Mouse (Mus musculus): ENCODE results near the gene Gm3164.
"Not testable (repeated sequence)": the region's sequence is repeated elsewhere in the genome, so short reads cannot be mapped to it uniquely, and the experiment has no call there.

DNA sequence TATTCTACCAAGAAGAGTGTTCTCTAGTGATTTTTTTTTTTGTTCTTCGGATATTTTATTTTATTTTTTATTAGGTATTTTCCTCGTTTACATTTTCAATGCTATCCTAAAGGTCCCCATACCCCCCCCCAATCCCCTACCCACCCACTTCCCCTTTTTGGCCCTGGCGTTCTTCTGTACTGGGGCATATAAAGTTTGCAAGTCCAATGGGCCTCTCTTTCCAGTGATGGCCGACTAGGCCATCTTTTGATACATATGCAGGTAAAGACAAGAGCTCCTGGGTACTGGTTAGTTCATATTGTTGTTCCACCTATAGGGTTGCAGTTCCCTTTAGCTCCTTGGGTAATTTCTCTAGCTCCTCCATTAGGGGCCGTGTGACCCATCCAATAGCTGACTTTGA is 14.0 kb upstream of the Gm3164 start:
- TF ChIP-seq POLR2A (IDR thresholded peaks at IDR 0.05; ENCODE audit: control insufficient read depth in 1 of 2, insufficient read depth in 1 of 2, low read depth in 1 of 2, low read length in 2 of 2, poor library complexity in 1 of 2); E2F4 (IDR thresholded peaks at IDR 0.05; ENCODE audit: borderline replicate concordance, low read depth, low read length); EP300 (IDR thresholded peaks at IDR 0.05; ENCODE audit: low read depth in 1 of 2, low read length in 2 of 2); CTCF (IDR thresholded peaks at IDR 0.05 in 2 of 3, conservative IDR thresholded peaks at IDR 0.05 in 1 of 3; ENCODE audit: control insufficient read depth in 1 of 3, insufficient read depth in 1 of 3, low read depth in 2 of 3, low read length in 3 of 3, poor library complexity in 1 of 3, severe bottlenecking in 1 of 3); GATA1 (IDR thresholded peaks at IDR 0.05; ENCODE audit: low read depth, low read length): not testable (repeated sequence)

Data from MEL (cell line).